Mouse (Mus musculus): ENCODE results near the gene Stab2.

GRCm38 (mm10) chr10:86949886-86950285 is 57.9 kb downstream of the Stab2 start:
- TF ChIP-seq CTCF (IDR thresholded peaks at IDR 0.05; ENCODE audit: low read depth) = no peak
- no peak for TF ChIP-seq EP300 (IDR thresholded peaks at IDR 0.05; ENCODE audit: low read depth)
